Mouse (Mus musculus) spleen, adult 2 months (tissue): Measurements from ENCODE around the gene Polk. TPM values are rescaled to one million over a fixed set of nuclear protein-coding genes. Genes with fewer than 3 reads are reported as not detected.

Experiments
- DNase-seq, 2 experiments: peaks; one replicate each; pipeline versions ENCODE4 v3.0.0 to v3.0.0-alpha.2; 2012 to 2021; ENCODE audit warnings: low spot score in 2 of 2, low read depth in 1 of 2
- H3K27ac ChIP-seq: fragments of 200-500 bp; 2 replicates; pipeline ENCODE4 v1.5.1; 2012; ENCODE audit warnings: low read length, inconsistent platforms; ENCODE audit not compliant: insufficient read depth
- H3K27me3 ChIP-seq: fragments of 200-500 bp; 2 replicates; pipeline ENCODE4 v1.6.1; 2012; ENCODE audit warnings: mild to moderate bottlenecking, moderate library complexity, low read length, inconsistent platforms; ENCODE audit not compliant: control insufficient read depth, insufficient read depth
- H3K36me3 ChIP-seq: fragments of 200-500 bp; 2 replicates; pipeline ENCODE4 v1.6.1; 2012; ENCODE audit warnings: mild to moderate bottlenecking, low read length, inconsistent platforms; ENCODE audit not compliant: control insufficient read depth, insufficient read depth
- H3K4me1 ChIP-seq: fragments of 200-500 bp; 2 replicates; pipeline ENCODE4 v1.6.1; 2011; ENCODE audit warnings: inconsistent platforms; ENCODE audit not compliant: control insufficient read depth, insufficient read depth, insufficient read length
- H3K4me3 ChIP-seq: fragments of 200-500 bp; 2 replicates; pipeline ENCODE4 v1.5.1; 2011; ENCODE audit warnings: mild to moderate bottlenecking, inconsistent platforms; ENCODE audit not compliant: insufficient read depth, insufficient read length; ENCODE audit errors: extremely low read depth
- CTCF ChIP-seq: fragments of 200-500 bp; IDR thresholded peaks from 2 replicates; pipeline ENCODE4 v1.5.1; 2011; ENCODE audit warnings: mild to moderate bottlenecking, inconsistent platforms; ENCODE audit not compliant: insufficient read depth, insufficient read length, insufficient replicate concordance; ENCODE audit errors: extremely low read depth
- POLR2A ChIP-seq: fragments of 200-500 bp; IDR thresholded peaks from 2 replicates; pipeline ENCODE4 v1.6.1; 2011; ENCODE audit warnings: low read depth, low read length, inconsistent platforms
- WGBS: fragments of 180-500 bp; shearing (Covaris S2); methylation state at CpG from one replicate; pipeline ENCODE4 v1.1.7; 2018; 5-methylcytosine and 5-hydroxymethylcytosine counted together
- polyA plus RNA-seq: library from polyadenylated mRNA; depleted of rRNA; stranded (reverse); fragments of >200 nt; gene quantifications from 2 replicates; pipeline ENCODE4 v1.2.3, GENCODE M21; 2012; rRNA removed

Polk gene
- 0.97 and 1.0 TPM in 2 replicates for polyA plus RNA-seq

- no peaks in the 10 kb centered on the region for H3K27me3 ChIP-seq
- peaks cover 5% of the 10 kb centered on the region; the same call in 1 of the 2 replicates for H3K4me1 ChIP-seq
- no peaks in the 10 kb centered on the region for H3K36me3 ChIP-seq
- WGBS: under 1% methylated on average over 49 of the region's 50 CpGs
- H3K4me3 ChIP-seq: peak within 1 kb of the TSS; percentile 98
- TF ChIP-seq CTCF (no peak), POLR2A (peak; percentile 93)
- DNase-seq: peak; percentile 91 to 96
- H3K27ac ChIP-seq: peak within 1 kb of the TSS; percentile 97
Measured at GRCm38 (mm10) chr13:96542081-96542889, at the start of gene Polk, which contains the start of gene Col4a3bp. TSS of gene Polk (minus strand) at chr13:96542579. TSS of gene Col4a3bp (plus strand) at chr13:96542618.

- Histone ChIP-seq H3K4me3 (no peak overlapping the region), H3K36me3 (peaks cover 1% of the 10 kb centered on the region; the same call in 1 of the 2 replicates), H3K27me3 (no peaks in the 10 kb centered on the region), H3K4me1 (no peaks in the 10 kb centered on the region), H3K27ac (no peak overlapping the region)
- 98% methylated on average over 1 of the region's 1 CpGs for WGBS
- no peak for DNase-seq
- TF ChIP-seq CTCF (no peak), POLR2A (no peak)
Measured at GRCm38 (mm10) chr13:96588642-96589041, 46.3 kb upstream of the Polk start.

- Histone ChIP-seq H3K4me1 (no peaks in the 10 kb centered on the region), H3K27me3 (no peaks in the 10 kb centered on the region), H3K4me3 (no peak overlapping the region), H3K27ac (no peak overlapping the region), H3K36me3 (peaks cover 1% of the 10 kb centered on the region; the same call in 1 of the 2 replicates)
- no peak for DNase-seq
- 75% methylated on average over 5 of the region's 5 CpGs for WGBS
- TF ChIP-seq CTCF: no peak
- no peak for TF ChIP-seq POLR2A
Measured at GRCm38 (mm10) chr13:96586540-96586939, 44.2 kb upstream of the Polk start.

GRCm38 (mm10) chr13:96584201-96584600, 41.8 kb upstream of the Polk start:
- WGBS: 91% methylated on average over 2 of the region's 2 CpGs
- DNase-seq: no peak
- no peak overlapping the region for H3K4me3 ChIP-seq
- TF ChIP-seq CTCF: no peak
- no peak for TF ChIP-seq POLR2A
- no peaks in the 10 kb centered on the region for H3K4me1 ChIP-seq
- no peaks in the 10 kb centered on the region for H3K27me3 ChIP-seq
- H3K36me3 ChIP-seq: peaks cover 1% of the 10 kb centered on the region; the same call in 1 of the 2 replicates
- no peak overlapping the region for H3K27ac ChIP-seq

- Histone ChIP-seq H3K4me1 (peaks cover 2% of the 10 kb centered on the region; the same call in 1 of the 2 replicates), H3K27me3 (no peaks in the 10 kb centered on the region), H3K36me3 (peaks cover 1% of the 10 kb centered on the region; the same call in 1 of the 2 replicates), H3K4me3 (no peak overlapping the region), H3K27ac (no peak overlapping the region)
- 78% methylated on average over 1 of the region's 1 CpGs for WGBS
- no peak for TF ChIP-seq CTCF
- TF ChIP-seq POLR2A: no peak
- DNase-seq: no peak
Measured at GRCm38 (mm10) chr13:96579979-96580378, 37.6 kb upstream of the Polk start.

GRCm38 (mm10) chr13:96579104-96579503, 36.7 kb upstream of the Polk start:
- peaks cover 2% of the 10 kb centered on the region; the same call in 1 of the 2 replicates for H3K4me1 ChIP-seq
- no peak overlapping the region for H3K4me3 ChIP-seq
- 70% methylated on average over 2 of the region's 2 CpGs for WGBS
- no peak overlapping the region for H3K27ac ChIP-seq
- no peak for DNase-seq
- no peaks in the 10 kb centered on the region for H3K36me3 ChIP-seq
- TF ChIP-seq CTCF (no peak), POLR2A (no peak)
- no peaks in the 10 kb centered on the region for H3K27me3 ChIP-seq

- H3K36me3 ChIP-seq: peaks cover 2% of the 10 kb centered on the region
- 94% methylated on average over 2 of the region's 2 CpGs for WGBS
- no peak for DNase-seq
- TF ChIP-seq CTCF (no peak), POLR2A (no peak)
- H3K4me3 ChIP-seq: no peak overlapping the region
- H3K4me1 ChIP-seq: peaks cover 2% of the 10 kb centered on the region; the same call in 1 of the 2 replicates
- no peaks in the 10 kb centered on the region for H3K27me3 ChIP-seq
- no peak overlapping the region for H3K27ac ChIP-seq
Measured at GRCm38 (mm10) chr13:96574170-96574569, 31.8 kb upstream of the Polk start.
